Mouse (Mus musculus) limb, embryonic 11.5 days (tissue): Measurements from ENCODE around the gene Id1. TPM values are rescaled to one million over a fixed set of nuclear protein-coding genes. Genes with fewer than 3 reads are reported as not detected.

ENCODE experiments used
- ATAC-seq: fragments of 200-750 bp; cut with Nextera tagmentation; 2 replicates; pipeline ENCODE4 v1.8.0; 2017; ENCODE audit warnings: low read depth; ENCODE audit not compliant: insufficient number of reproducible peaks, low FRiP score, low TSS enrichment
- DNase-seq: peaks from one replicate; pipeline ENCODE4 v3.0.0-alpha.2; 2015; ENCODE audit warnings: low spot score
- H3K27ac ChIP-seq: fragments of 300-500 bp; sonication (generic); replicated peaks from 2 replicates; pipeline ENCODE4 v1.5.1; 2014; ENCODE audit warnings: low read depth, mild to moderate bottlenecking, low read length
- H3K27me3 ChIP-seq: fragments of 300-500 bp; sonication (generic); 2 replicates; pipeline ENCODE4 v1.6.1; 2014; ENCODE audit warnings: mild to moderate bottlenecking, low read length, mixed read lengths; ENCODE audit not compliant: control insufficient read depth, insufficient read depth
- H3K36me3 ChIP-seq: fragments of 300-500 bp; sonication (generic); 2 replicates; pipeline ENCODE4 v1.6.1; 2014; ENCODE audit warnings: mild to moderate bottlenecking, low read length, moderate library complexity, mixed read lengths; ENCODE audit not compliant: control insufficient read depth, insufficient read depth
- H3K4me1 ChIP-seq: fragments of 300-500 bp; sonication (generic); 2 replicates; pipeline ENCODE4 v1.6.1; 2014; ENCODE audit warnings: low read length, mixed read lengths; ENCODE audit not compliant: control insufficient read depth, insufficient read depth
- H3K4me2 ChIP-seq: fragments of 300-500 bp; sonication (generic); 2 replicates; pipeline ENCODE4 v1.6.1; 2014; ENCODE audit warnings: low read depth, mild to moderate bottlenecking, moderate library complexity; ENCODE audit not compliant: severe bottlenecking
- H3K4me3 ChIP-seq: fragments of 300-500 bp; sonication (generic); 2 replicates; pipeline ENCODE4 v1.5.1; 2014; ENCODE audit warnings: low read depth, low read length
- H3K9ac ChIP-seq: fragments of 300-500 bp; sonication (generic); 2 replicates; pipeline ENCODE4 v1.6.1; 2014; ENCODE audit warnings: mild to moderate bottlenecking, low read length
- H3K9me3 ChIP-seq: fragments of 300-500 bp; sonication (generic); 2 replicates; pipeline ENCODE4 v1.6.1; 2016; ENCODE audit warnings: low read length; ENCODE audit not compliant: control insufficient read depth
- WGBS: fragments of 180-500 bp; shearing (Covaris S2); extraction: QIAGEN DNeasy Blood & Tissue Kit; methylation state at CpG from one replicate; pipeline ENCODE4 v1.1.7; 2014; 5-methylcytosine and 5-hydroxymethylcytosine counted together
- polyA plus RNA-seq: library from polyadenylated mRNA; unstranded; fragments of >200 nt; fragmentation: Nextera tagmentation; extraction: Ambion mirVana; gene quantifications from 2 replicates; pipeline ENCODE4 v1.2.1, GENCODE M21; 2014

Gene Id1
- polyA plus RNA-seq, 1 experiment from 2014 or later, result 248 TPM

GRCm38 (mm10) chr2:152734984-152735383 is 1.1 kb upstream of the Id1 start:
- Histone ChIP-seq H3K27me3 (no peaks in the 10 kb centered on the region), H3K4me3 (peak overlapping the region; percentile 92), H3K9ac (peak overlapping the region; percentile 39), H3K27ac (peak overlapping the region; percentile 91), H3K4me2 (peak overlapping the region; percentile 54), H3K4me1 (peaks cover 20% of the 10 kb centered on the region), H3K9me3 (no peaks in the 10 kb centered on the region), H3K36me3 (no peaks in the 10 kb centered on the region)
- 0% methylated on average over 28 of the region's 28 CpGs for WGBS
- peak; percentile 99 for DNase-seq
- ATAC-seq, result peak; percentile 80

GRCm38 (mm10) chr2:152736748-152737147 is 697 bp downstream of the Id1 start:
- H3K4me1 ChIP-seq, result peaks cover 31% of the 10 kb centered on the region
- under 1% methylated on average over 22 of the region's 22 CpGs for WGBS

GRCm38 (mm10) chr2:152737306-152738221 is 1.5 kb downstream of the Id1 start:
- peak; percentile 77 for DNase-seq
- H3K9me3 ChIP-seq, result no peaks in the 10 kb centered on the region
- no peak for ATAC-seq
- peaks cover 29% of the 10 kb centered on the region for H3K4me1 ChIP-seq
- H3K9ac ChIP-seq, result peak overlapping the region; percentile 93
- no peaks in the 10 kb centered on the region for H3K27me3 ChIP-seq
- H3K27ac ChIP-seq, result peak overlapping the region; percentile 91
- peak overlapping the region; percentile 54 for H3K4me2 ChIP-seq
- H3K36me3 ChIP-seq, result no peaks in the 10 kb centered on the region
- 5% methylated on average over 10 of the region's 10 CpGs for WGBS
- H3K4me3 ChIP-seq, result peak overlapping the region; percentile 92

More at GRCm38 (mm10) chr2:152736748-152737147, 697 bp downstream of the Id1 start:
- DNase-seq, result peak; percentile 69
- H3K9me3 ChIP-seq, result no peaks in the 10 kb centered on the region
- no peak for ATAC-seq
- no peaks in the 10 kb centered on the region for H3K27me3 ChIP-seq
- peak overlapping the region; percentile 92 for H3K4me3 ChIP-seq
- H3K27ac ChIP-seq, result peak overlapping the region; percentile 91
- H3K4me2 ChIP-seq, result peak overlapping the region; percentile 54
- H3K36me3 ChIP-seq, result no peaks in the 10 kb centered on the region
- peak overlapping the region; percentile 93 for H3K9ac ChIP-seq

- Histone ChIP-seq H3K27ac (peak overlapping the region; percentile 91), H3K9ac (peak overlapping the region; percentile 93), H3K27me3 (no peaks in the 10 kb centered on the region), H3K9me3 (no peaks in the 10 kb centered on the region), H3K4me1 (peaks cover 29% of the 10 kb centered on the region), H3K4me2 (peak overlapping the region; percentile 54), H3K4me3 (peak overlapping the region; percentile 92), H3K36me3 (no peaks in the 10 kb centered on the region)
- DNase-seq (peak; percentile 60), ATAC-seq (no peak)
- 51% methylated on average over 2 of the region's 2 CpGs for WGBS
These were observed 2.3 kb downstream of the Id1 start for GRCm38 (mm10) chr2:152738341-152738740.

GRCm38 (mm10) chr2:152739031-152739841 is 3.2 kb downstream of the Id1 start:
- peak overlapping the region; percentile 91 for H3K27ac ChIP-seq
- H3K4me1 ChIP-seq, result peaks cover 25% of the 10 kb centered on the region
- no peaks in the 10 kb centered on the region for H3K27me3 ChIP-seq
- under 1% methylated on average over 29 of the region's 36 CpGs for WGBS
- no peaks in the 10 kb centered on the region for H3K36me3 ChIP-seq
- peak overlapping the region; percentile 24; the same call in 1 of the 2 replicates for H3K9ac ChIP-seq
- DNase-seq (peak; percentile 95), ATAC-seq (peak; percentile 80)
- H3K4me3 ChIP-seq, result peak overlapping the region; percentile 92
- peak overlapping the region; percentile 54 for H3K4me2 ChIP-seq
- H3K9me3 ChIP-seq, result no peaks in the 10 kb centered on the region

- peaks cover 20% of the 10 kb centered on the region for H3K4me1 ChIP-seq
- ATAC-seq (no peak), DNase-seq (peak; percentile 57)
These were observed 3.8 kb downstream of the Id1 start for GRCm38 (mm10) chr2:152739842-152740260.

GRCm38 (mm10) chr2:152740490-152740889 is 4.4 kb downstream of the Id1 start:
- H3K4me1 ChIP-seq, result peaks cover 20% of the 10 kb centered on the region
- no peaks in the 10 kb centered on the region for H3K27me3 ChIP-seq
- H3K4me3 ChIP-seq, result no peak overlapping the region
- H3K4me2 ChIP-seq, result no peak overlapping the region
- ATAC-seq (no peak), DNase-seq (no peak)
- H3K36me3 ChIP-seq, result no peaks in the 10 kb centered on the region
- H3K9me3 ChIP-seq, result no peaks in the 10 kb centered on the region
- 57% methylated on average over 5 of the region's 5 CpGs for WGBS
- H3K27ac ChIP-seq, result peak overlapping the region; percentile 91
- no peak overlapping the region for H3K9ac ChIP-seq

More at GRCm38 (mm10) chr2:152739842-152740260, 3.8 kb downstream of the Id1 start:
- peak overlapping the region; percentile 54 for H3K4me2 ChIP-seq
- peak overlapping the region; percentile 91 for H3K27ac ChIP-seq
- no peaks in the 10 kb centered on the region for H3K9me3 ChIP-seq
- H3K9ac ChIP-seq, result no peak overlapping the region
- no peaks in the 10 kb centered on the region for H3K36me3 ChIP-seq
- no peaks in the 10 kb centered on the region for H3K27me3 ChIP-seq
- no peak overlapping the region for H3K4me3 ChIP-seq
- 13% methylated on average over 3 of the region's 3 CpGs for WGBS
